ENCODE assay signal across 17 mouse cellular contexts in genomic region chr13:60125020-60125419, GRCm38 (mm10). TPM values are rescaled to one million over a fixed set of nuclear protein-coding genes. Genes with fewer than 3 reads are reported as not detected.
A peak's percentile ranks its signal among the peaks of the same experiment; 100 is the strongest.
DNase-seq lines count a peak whose midpoint lies in the region; ATAC-seq lines count a peak whose summit lies in the region.
"Had no signal": no experiment of that assay in that cellular context is flagged by ENCODE, and none has a peak within 500 bp of the region (broad histone marks: within the 10 kb centered on the region; RNA-seq: fewer than 3 reads in every experiment).

No protein-coding gene starts in this region.

- peak; percentile 43 for DNase-seq in kidney, adult 9 months
- no peak for DNase-seq in kidney, postnatal 25 days
- DNase-seq in embryo, embryonic 9.5 days (ENCODE audit: extremely low spot score) = peak; percentile 68
- DNase-seq in limb, embryonic 11.5 days (ENCODE audit: low spot score) = peak; percentile 57
- no peak for DNase-seq in layer of hippocampus, adult 8-10 months (ENCODE audit: low spot score in 2 of 2)
- no peak for DNase-seq in spleen, postnatal 4 days (ENCODE audit: low spot score in 2 of 2)
- DNase-seq: cerebellum, adult 11 months; kidney, adult 11 months; layer of hippocampus, adult 9-11 months; right cerebral cortex, postnatal 25 days had no signal

- H3K36me3 ChIP-seq in limb, embryonic 11.5 days (ENCODE audit: control insufficient read depth, insufficient read depth, low read length) = no peaks in the 10 kb centered on the region
- H3K36me3 ChIP-seq: heart, embryonic 13.5 days; liver, embryonic 15.5 days; midbrain, embryonic 12.5 days had no signal

- no peak for ATAC-seq in limb, embryonic 11.5 days (ENCODE audit: insufficient number of reproducible peaks, low FRiP score, low TSS enrichment, low read depth)

- 6% methylated on average over 3 of the region's 3 CpGs for WGBS in limb, embryonic 11.5 days

- peaks cover 5% of the 10 kb centered on the region for H3K4me1 ChIP-seq in brown adipose tissue, adult 24 weeks (ENCODE audit: control insufficient read depth, insufficient read depth, insufficient read length, low read length)
- H3K4me1 ChIP-seq in limb, embryonic 11.5 days (ENCODE audit: control insufficient read depth, insufficient read depth, low read length) = peaks cover 41% of the 10 kb centered on the region
- H3K4me1 ChIP-seq: liver, embryonic 15.5 days had no signal

- no peaks in the 10 kb centered on the region for H3K27me3 ChIP-seq in limb, embryonic 11.5 days (ENCODE audit: control insufficient read depth, insufficient read depth, low read length)

- no peak overlapping the region for H3K4me3 ChIP-seq in brown adipose tissue, adult 24 weeks (ENCODE audit: insufficient read depth, low read depth, low read length)
- H3K4me3 ChIP-seq in limb, embryonic 11.5 days (ENCODE audit: low read depth, low read length) = no peak overlapping the region
- H3K4me3 ChIP-seq: heart, embryonic 13.5 days; liver, embryonic 15.5 days; midbrain, embryonic 12.5 days; myocyte had no signal

- H3K9me3 ChIP-seq in limb, embryonic 11.5 days (ENCODE audit: control insufficient read depth, low read length) = no peaks in the 10 kb centered on the region
- H3K9me3 ChIP-seq: heart, embryonic 13.5 days; liver, embryonic 15.5 days; midbrain, embryonic 12.5 days had no signal

- peak overlapping the region; percentile 30; the same call in 1 of the 2 replicates for H3K4me2 ChIP-seq in limb, embryonic 11.5 days (ENCODE audit: low read depth, severe bottlenecking)
- H3K4me2 ChIP-seq: liver, embryonic 15.5 days had no signal

- 0 out of 2 replicates have a peak overlapping the region, but pooled peaks have one; percentile 38 for H3K27ac ChIP-seq in brown adipose tissue, adult 24 weeks (replicated peaks; ENCODE audit: low read depth, low read length)
- peak overlapping the region; percentile 17; the same call in 1 of the 2 replicates for H3K27ac ChIP-seq in limb, embryonic 11.5 days (replicated peaks; ENCODE audit: low read depth, low read length)
- H3K27ac ChIP-seq: heart, embryonic 13.5 days; liver, embryonic 15.5 days had no signal

- no peak overlapping the region for H3K9ac ChIP-seq in limb, embryonic 11.5 days (ENCODE audit: low read length)
- H3K9ac ChIP-seq: liver, embryonic 15.5 days; midbrain, embryonic 12.5 days had no signal

RNA-seq across cellular contexts. Expression of gene Gas1, which starts 52.1 kb away (rescaled TPM):
- 35.6 and 47.5 TPM in 2 replicates for polyA plus RNA-seq in brown adipose tissue, adult 24 weeks (2012; ENCODE audit: insufficient read depth, insufficient read length, missing spikeins)
- 188 and 201 TPM in 2 replicates for polyA plus RNA-seq in limb, embryonic 11.5 days (2014; fragmentation: Nextera tagmentation; extraction: Ambion mirVana)
- total RNA-seq in layer of hippocampus, adult 8-10 months (2022) = 1 to 10 TPM; 7.3 to 9.0 (median 8.2) TPM
- total RNA-seq: granulocyte monocyte progenitor cell, adult 5-6 weeks; hematopoietic stem cell, adult 5-6 weeks had no signal

Comparison
In these comparisons a context has a peak if more than half of its experiments do, and no peak if none do; other contexts are left out.
1. DNase-seq: peak in kidney, adult 9 months (single experiment), embryo, embryonic 9.5 days (single experiment) and limb, embryonic 11.5 days (single experiment); none in kidney, postnatal 25 days (0 of 2), layer of hippocampus, adult 8-10 months (0 of 2) and spleen, postnatal 4 days (0 of 2).